Mouse (Mus musculus) forebrain, postnatal 0 days (tissue): ENCODE measurements around the gene Sdccag8. TPM values are rescaled to one million over a fixed set of nuclear protein-coding genes. Genes with fewer than 3 reads are reported as not detected.

Experiments used
- ATAC-seq: fragments of 200-750 bp; cut with Nextera tagmentation; 2 replicates; pipeline ENCODE4 v1.8.0; 2017; ENCODE audit warnings: mild to moderate bottlenecking, moderate library complexity
- DNase-seq: peaks from one replicate; pipeline ENCODE4 v3.0.0-alpha.2; 2015
- H3K27ac ChIP-seq: fragments of 300-500 bp; sonication (generic); 2 replicates; pipeline ENCODE4 v1.5.1; 2014; ENCODE audit warnings: low read depth, mild to moderate bottlenecking, antibody characterized with exemption, low read length, moderate library complexity, mixed read lengths
- H3K27me3 ChIP-seq: fragments of 300-500 bp; sonication (generic); 2 replicates; pipeline ENCODE4 v1.6.1; 2014; ENCODE audit warnings: mild to moderate bottlenecking, low read length, mixed read lengths; ENCODE audit not compliant: insufficient read depth
- H3K36me3 ChIP-seq: fragments of 300-500 bp; sonication (generic); 2 replicates; pipeline ENCODE4 v1.6.1; 2014; ENCODE audit warnings: mild to moderate bottlenecking, moderate library complexity; ENCODE audit not compliant: insufficient read depth
- H3K4me1 ChIP-seq: fragments of 300-500 bp; sonication (generic); 2 replicates; pipeline ENCODE4 v1.6.1; 2014; ENCODE audit warnings: antibody characterized with exemption; ENCODE audit not compliant: insufficient read depth
- H3K4me2 ChIP-seq: fragments of 300-500 bp; sonication (generic); 2 replicates; pipeline ENCODE4 v1.6.1; 2014; ENCODE audit warnings: low read depth, mild to moderate bottlenecking, moderate library complexity
- H3K4me3 ChIP-seq: fragments of 300-500 bp; sonication (generic); 2 replicates; pipeline ENCODE4 v1.5.1; 2014; ENCODE audit warnings: low read depth, low read length, mixed read lengths
- H3K9ac ChIP-seq: fragments of 300-500 bp; sonication (generic); 2 replicates; pipeline ENCODE4 v1.6.1; 2014; ENCODE audit warnings: mild to moderate bottlenecking
- H3K9me3 ChIP-seq: fragments of 300-500 bp; sonication (generic); 2 replicates; pipeline ENCODE4 v1.6.1; 2016; ENCODE audit warnings: low read length
- CTCF ChIP-seq: sonication (generic); IDR thresholded peaks from 2 replicates; pipeline ENCODE4 v1.5.1; 2016; ENCODE audit warnings: antibody characterized with exemption, control low read depth, low read depth
- WGBS: fragments of 180-500 bp; shearing (Covaris S2); extraction: QIAGEN DNeasy Blood & Tissue Kit; methylation state at CpG from one replicate; pipeline ENCODE4 v1.1.7; 2014; 5-methylcytosine and 5-hydroxymethylcytosine counted together
- polyA plus RNA-seq: library from polyadenylated mRNA; unstranded; fragments of >200 nt; fragmentation: Nextera tagmentation; extraction: Ambion mirVana; gene quantifications from 2 replicates; pipeline ENCODE4 v1.2.1, GENCODE M21; 2015
- total RNA-seq: library from RNA; depleted of rRNA; stranded (reverse); fragments of >200 nt; gene quantifications from 2 replicates; pipeline ENCODE4 v1.2.3, GENCODE M21; 2014

Sdccag8 gene
- total and polyA plus RNA-seq, 2 experiments from 2014 or later: 14.0 to 32.8 TPM

GRCm38 (mm10) chr1:176877756-176878155 lies 63.3 kb downstream of the Sdccag8 start:
- Histone ChIP-seq H3K27me3 (no peaks in the 10 kb centered on the region), H3K4me2 (no peak overlapping the region), H3K9me3 (no peaks in the 10 kb centered on the region), H3K4me3 (no peak overlapping the region), H3K27ac (no peak overlapping the region), H3K9ac (no peak overlapping the region), H3K4me1 (peaks cover 14% of the 10 kb centered on the region), H3K36me3 (no peaks in the 10 kb centered on the region)
- ATAC-seq: no peak; the same call in 1 of the 2 replicates
- TF ChIP-seq CTCF: peak; percentile 82
- WGBS: 28% methylated on average over 3 of the region's 3 CpGs
- DNase-seq: peak; percentile 85

GRCm38 (mm10) chr1:176879005-176879404 lies 64.5 kb downstream of the Sdccag8 start:
- no peaks in the 10 kb centered on the region for H3K27me3 ChIP-seq
- no peaks in the 10 kb centered on the region for H3K36me3 ChIP-seq
- H3K9ac ChIP-seq: no peak overlapping the region
- H3K4me1 ChIP-seq: peaks cover 14% of the 10 kb centered on the region
- DNase-seq (peak; percentile 84), ATAC-seq (peak; percentile 80)
- no peak overlapping the region for H3K4me3 ChIP-seq
- H3K9me3 ChIP-seq: no peaks in the 10 kb centered on the region
- peak; percentile 72 for TF ChIP-seq CTCF
- 41% methylated on average over 2 of the region's 2 CpGs for WGBS
- H3K27ac ChIP-seq: peak overlapping the region; percentile 83; the same call in 1 of the 2 replicates
- H3K4me2 ChIP-seq: no peak overlapping the region

- H3K9ac ChIP-seq: peak overlapping the region; percentile 33; the same call in 1 of the 2 replicates
- WGBS: 31% methylated on average over 6 of the region's 6 CpGs
- no peaks in the 10 kb centered on the region for H3K27me3 ChIP-seq
- H3K36me3 ChIP-seq: no peaks in the 10 kb centered on the region
- TF ChIP-seq CTCF: no peak
- no peaks in the 10 kb centered on the region for H3K9me3 ChIP-seq
- H3K4me2 ChIP-seq: no peak overlapping the region
- H3K27ac ChIP-seq: peak overlapping the region; percentile 83
- ATAC-seq (no peak), DNase-seq (peak; percentile 24)
- H3K4me3 ChIP-seq: no peak overlapping the region
- peaks cover 14% of the 10 kb centered on the region for H3K4me1 ChIP-seq
These were observed 65.2 kb downstream of the Sdccag8 start for GRCm38 (mm10) chr1:176879614-176880013.

- ATAC-seq: no peak
- peaks cover 14% of the 10 kb centered on the region for H3K4me1 ChIP-seq
- WGBS: 12% methylated on average over 5 of the region's 5 CpGs
These were observed 65.6 kb downstream of the Sdccag8 start for GRCm38 (mm10) chr1:176880101-176880500.

GRCm38 (mm10) chr1:176880943-176881342 lies 66.5 kb downstream of the Sdccag8 start:
- H3K9ac ChIP-seq: 0 out of 2 replicates have a peak overlapping the region, but pooled peaks have one; percentile 22
- DNase-seq (peak; percentile 8), ATAC-seq (no peak)
- TF ChIP-seq CTCF: no peak
- no peak overlapping the region for H3K4me3 ChIP-seq
- no peaks in the 10 kb centered on the region for H3K9me3 ChIP-seq
- H3K4me2 ChIP-seq: no peak overlapping the region
- H3K27me3 ChIP-seq: no peaks in the 10 kb centered on the region
- peak overlapping the region; percentile 71 for H3K27ac ChIP-seq
- 25% methylated on average over 6 of the region's 6 CpGs for WGBS
- no peaks in the 10 kb centered on the region for H3K36me3 ChIP-seq
- peaks cover 14% of the 10 kb centered on the region for H3K4me1 ChIP-seq

More at GRCm38 (mm10) chr1:176880101-176880500, 65.6 kb downstream of the Sdccag8 start:
- Histone ChIP-seq H3K4me3 (no peak overlapping the region), H3K9ac (no peak overlapping the region), H3K4me2 (no peak overlapping the region), H3K27me3 (no peaks in the 10 kb centered on the region), H3K9me3 (no peaks in the 10 kb centered on the region), H3K27ac (peak overlapping the region; percentile 83), H3K36me3 (no peaks in the 10 kb centered on the region)
- DNase-seq: peak; percentile 25
- no peak for TF ChIP-seq CTCF

- Histone ChIP-seq H3K27me3 (no peaks in the 10 kb centered on the region), H3K9me3 (no peaks in the 10 kb centered on the region), H3K4me1 (peaks cover 9% of the 10 kb centered on the region), H3K36me3 (no peaks in the 10 kb centered on the region), H3K4me3 (no peak overlapping the region), H3K27ac (peak overlapping the region; percentile 66), H3K9ac (no peak overlapping the region), H3K4me2 (no peak overlapping the region)
- WGBS: 60% methylated on average over 17 of the region's 17 CpGs
- DNase-seq (peak; percentile 74), ATAC-seq (peak; percentile 81)
- no peak for TF ChIP-seq CTCF
These were observed 70.9 kb downstream of the Sdccag8 start for GRCm38 (mm10) chr1:176885207-176885933.

- Histone ChIP-seq H3K9me3 (no peaks in the 10 kb centered on the region), H3K27me3 (no peaks in the 10 kb centered on the region), H3K4me2 (no peak overlapping the region), H3K4me1 (peaks cover 7% of the 10 kb centered on the region), H3K27ac (peak overlapping the region; percentile 66; the same call in 1 of the 2 replicates), H3K9ac (no peak overlapping the region), H3K4me3 (no peak overlapping the region), H3K36me3 (no peaks in the 10 kb centered on the region)
- TF ChIP-seq CTCF: no peak
- no peak for ATAC-seq
- 76% methylated on average over 5 of the region's 5 CpGs for WGBS
- no peak for DNase-seq
These were observed 71.5 kb downstream of the Sdccag8 start for GRCm38 (mm10) chr1:176886002-176886401.
